Mouse (Mus musculus): ENCODE data around the gene Sf3b1. TPM values are rescaled to one million over a fixed set of nuclear protein-coding genes. Genes with fewer than 3 reads are reported as not detected.

Sf3b1 gene
- polyA plus RNA-seq, 1 experiment from 2014 or later = 288 TPM

- no peak overlapping the region for H3K4me3 ChIP-seq (replicated peaks)
- H3K9me3 ChIP-seq (replicated peaks) = no peaks in the 10 kb centered on the region
- H3K4me1 ChIP-seq = no peaks in the 10 kb centered on the region
- no peak overlapping the region for H3K9ac ChIP-seq
- H3K36me3 ChIP-seq = no peaks in the 10 kb centered on the region
- no peaks in the 10 kb centered on the region for H3K27me3 ChIP-seq
- H3K4me2 ChIP-seq (replicated peaks) = no peak overlapping the region
- H3K27ac ChIP-seq (replicated peaks) = no peak overlapping the region
- ATAC-seq (ENCODE audit: insufficient number of reproducible peaks, low FRiP score, low TSS enrichment, low read depth) = no peak
- 84% methylated on average over 3 of the region's 3 CpGs for WGBS
Measured at GRCm38 (mm10) chr1:54935466-54935865, 91.8 kb downstream of the Sf3b1 start.

Other genes starting within 250 kb of the Sf3b1 start
- gene Ankrd44, start 101.1 kb downstream of the Sf3b1 start, polyA plus RNA-seq (2015; fragmentation: Nextera tagmentation; extraction: Ambion mirVana) = 22.9 and 23.1 TPM in 2 replicates
- gene Coq10b, start 25.3 kb upstream of the Sf3b1 start, polyA plus RNA-seq (2015; fragmentation: Nextera tagmentation; extraction: Ambion mirVana) = 18.4 and 18.9 TPM in 2 replicates
- 292 and 314 TPM in 2 replicates for gene Hspe1, start 60.7 kb upstream of the Sf3b1 start, polyA plus RNA-seq (2015; fragmentation: Nextera tagmentation; extraction: Ambion mirVana)
- gene Hspd1, start 60.8 kb upstream of the Sf3b1 start, polyA plus RNA-seq (2015; fragmentation: Nextera tagmentation; extraction: Ambion mirVana) = 298 and 303 TPM in 2 replicates
- gene Mob4, start 103.8 kb upstream of the Sf3b1 start, polyA plus RNA-seq (2015; fragmentation: Nextera tagmentation; extraction: Ambion mirVana) = 126 and 134 TPM in 2 replicates
- gene Rftn2, start 199.3 kb upstream of the Sf3b1 start, polyA plus RNA-seq (2015; fragmentation: Nextera tagmentation; extraction: Ambion mirVana) = 23.1 and 23.3 TPM in 2 replicates
- gene Mars2, start 209.7 kb upstream of the Sf3b1 start, polyA plus RNA-seq (2015; fragmentation: Nextera tagmentation; extraction: Ambion mirVana) = 2.4 and 2.5 TPM in 2 replicates

All from embryonic facial prominence, embryonic 15.5 days (tissue).